Mouse (Mus musculus) T-helper 17 cell (primary cell): ENCODE measurements around the gene Slc7a15.

Source experiments
- in situ Hi-C, 2 experiments: fragments of 300-600 bp; cut with MboI, MseI; formaldehyde crosslinking; loops; 1 replicate in 1 of 2; 2 replicates in 1 of 2; pipeline ENCODE4 v1.15.1; 2025; ENCODE audit warnings: high pct_unique_total_duplicates in 2 of 2

The Slc7a15 gene

DNA sequence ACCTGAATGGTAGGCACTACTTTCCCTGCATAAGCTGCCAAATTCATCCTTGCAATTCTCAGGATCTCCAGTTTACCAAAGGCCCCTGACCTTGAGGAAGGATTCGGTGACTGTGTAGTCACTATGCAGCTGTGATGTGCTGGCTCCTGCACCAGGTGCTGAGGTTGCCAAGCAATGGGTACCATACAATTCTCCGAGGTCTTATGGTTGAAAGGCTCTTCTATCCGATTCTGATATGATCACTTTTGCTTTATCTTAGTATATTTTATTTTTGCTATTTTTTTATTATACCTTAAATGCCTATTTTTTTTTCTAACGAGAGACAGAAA lies 110.2 kb downstream of the Slc7a15 start:
- in situ Hi-C loops: no loop called here

DNA sequence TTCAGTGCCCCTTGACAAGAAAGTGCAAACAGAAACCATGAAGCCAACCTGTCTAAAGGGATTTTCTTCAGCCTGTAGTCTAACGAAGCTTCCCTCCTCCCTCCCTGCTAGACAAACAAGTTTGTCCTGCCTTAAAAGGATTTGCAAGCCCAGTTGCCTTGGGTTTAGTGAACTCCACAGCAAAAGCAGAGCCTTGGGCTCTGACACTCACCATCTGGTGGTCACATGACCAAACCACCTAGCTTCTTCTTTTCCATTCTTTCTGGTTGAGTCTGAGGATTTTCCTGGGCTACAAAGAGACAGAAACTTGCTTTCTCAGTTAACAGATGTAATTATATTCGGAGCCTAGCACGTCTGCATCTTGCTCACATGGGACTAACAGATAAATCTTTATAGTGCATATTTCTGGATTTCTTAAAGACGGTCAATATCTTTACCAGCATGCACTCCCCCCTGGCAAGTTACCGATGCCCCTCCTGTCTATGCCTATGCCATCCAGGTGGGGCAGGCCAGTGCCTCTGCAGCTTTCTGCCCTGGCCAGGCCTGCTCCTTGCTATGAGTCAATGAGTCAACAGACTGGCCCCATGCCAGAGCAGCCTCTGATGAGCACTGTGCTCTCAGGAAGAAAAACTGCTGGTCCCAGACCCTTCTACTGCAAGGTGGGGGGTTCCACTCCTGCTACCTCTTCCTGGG lies 110.8 kb downstream of the Slc7a15 start:
- in situ Hi-C loops: no loop called here

DNA sequence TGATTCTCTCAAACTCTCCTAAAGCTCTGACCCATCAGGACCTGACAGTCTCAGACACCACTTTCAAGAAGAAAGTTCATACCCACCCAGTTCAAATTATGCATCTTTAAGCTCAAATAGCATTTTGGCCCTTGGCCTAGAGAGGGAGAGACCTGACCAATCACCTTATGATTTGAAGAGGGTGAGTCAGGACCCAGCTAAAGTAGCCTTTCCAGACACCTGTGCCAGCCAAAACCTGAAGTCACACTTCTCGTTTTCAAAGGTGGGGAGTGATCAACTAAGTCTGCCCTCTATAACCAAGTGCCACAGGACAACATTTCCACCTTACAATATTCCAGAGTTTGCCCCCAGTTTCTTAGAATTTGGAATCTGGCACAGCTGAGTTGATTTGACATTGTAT lies 111.6 kb downstream of the Slc7a15 start:
- in situ Hi-C loops: no loop called here

DNA sequence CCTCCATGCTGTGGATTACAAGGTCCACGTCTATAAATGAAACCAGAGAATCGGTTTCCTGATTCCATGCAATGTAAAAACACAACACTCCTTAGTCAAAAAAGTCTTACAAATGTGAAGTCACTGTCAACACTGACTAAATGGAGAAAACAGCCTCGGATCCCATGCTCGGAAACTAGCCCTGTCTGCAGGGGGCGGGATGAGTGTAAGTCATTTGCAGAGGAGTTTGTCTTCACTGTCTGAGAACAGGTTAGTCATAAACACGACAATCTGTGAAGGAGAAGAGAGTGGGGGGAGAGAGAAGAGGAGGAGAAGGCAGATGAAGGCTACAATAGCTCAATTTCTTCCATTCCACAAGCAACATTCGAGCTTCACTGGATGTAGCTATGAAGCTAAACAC lies 113.6 kb downstream of the Slc7a15 start:
- in situ Hi-C loops: no loop called here

DNA sequence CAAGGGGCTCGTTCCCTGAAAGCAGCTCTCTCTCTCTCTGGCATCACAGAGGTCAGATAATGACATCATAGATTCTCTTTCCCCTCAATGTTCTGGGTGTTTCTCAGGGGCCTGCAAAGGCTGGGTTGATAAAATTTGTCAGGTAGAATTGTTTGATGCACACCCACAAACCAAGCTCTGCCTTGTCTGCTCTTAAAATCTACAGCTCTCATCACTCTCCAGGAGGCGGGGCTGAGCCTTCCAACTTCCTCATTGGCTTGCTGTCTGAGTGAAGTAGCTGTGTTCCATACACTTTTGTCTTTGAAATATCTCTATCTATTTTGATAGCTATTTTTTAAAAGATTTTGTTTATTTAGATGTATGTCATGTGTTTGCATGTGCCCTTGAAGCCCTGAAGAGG lies 116.7 kb downstream of the Slc7a15 start:
- in situ Hi-C loops: no loop called here
